Mouse (Mus musculus) cortical plate, adult 2 months (tissue): ENCODE data around the gene Sit1. TPM values are rescaled to one million over a fixed set of nuclear protein-coding genes. Genes with fewer than 3 reads are reported as not detected.

Experiments used
- H3K27ac ChIP-seq: fragments of 200-500 bp; 2 replicates; pipeline ENCODE4 v1.5.1; 2012; ENCODE audit warnings: low read length, control low read depth, inconsistent platforms; ENCODE audit not compliant: insufficient read depth
- H3K4me1 ChIP-seq: fragments of 200-500 bp; 2 replicates; pipeline ENCODE4 v1.6.1; 2011; ENCODE audit warnings: low read length; ENCODE audit not compliant: control insufficient read depth, insufficient read depth
- H3K4me3 ChIP-seq: fragments of 200-500 bp; 2 replicates; pipeline ENCODE4 v1.5.1; 2011; ENCODE audit warnings: mild to moderate bottlenecking, low read length, control low read depth; ENCODE audit not compliant: insufficient read depth
- CTCF ChIP-seq: fragments of 200-500 bp; IDR thresholded peaks from 2 replicates; pipeline ENCODE4 v1.5.1; 2011; ENCODE audit warnings: mild to moderate bottlenecking, control low read depth, low read length; ENCODE audit not compliant: insufficient read depth; ENCODE audit errors: extremely low read depth
- POLR2A ChIP-seq: fragments of 200-500 bp; IDR thresholded peaks from 2 replicates; pipeline ENCODE4 v1.6.1; 2011; ENCODE audit warnings: mild to moderate bottlenecking, low read length, control low read depth; ENCODE audit not compliant: insufficient read depth; ENCODE audit errors: extremely low read depth
- polyA plus RNA-seq: library from polyadenylated mRNA; depleted of rRNA; stranded (reverse); fragments of >200 nt; gene quantifications from 2 replicates; pipeline ENCODE4 v1.2.3, GENCODE M21; 2012; rRNA removed

Sit1 gene
- polyA plus RNA-seq, 1 experiment = not detected

DNA sequence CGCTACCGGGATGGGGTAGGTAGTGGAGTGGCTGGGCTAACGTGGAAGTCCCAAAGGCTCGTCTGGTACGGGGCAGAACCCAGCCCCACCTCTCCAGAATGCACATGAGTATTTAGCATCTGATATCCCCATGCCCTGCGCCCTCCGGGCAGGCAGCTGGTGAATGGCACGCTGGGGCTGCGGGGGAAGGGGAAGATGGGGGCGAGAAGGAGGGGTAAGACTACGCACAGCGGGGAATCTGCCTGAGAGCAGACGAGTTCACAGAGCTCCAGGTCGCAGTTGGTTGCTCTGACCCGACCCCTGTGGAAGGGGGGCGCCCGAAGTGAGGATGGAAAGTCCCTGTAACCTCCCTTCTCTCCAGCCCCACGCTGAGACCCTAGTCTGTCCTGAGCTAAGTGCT lies 30.1 kb downstream of the Sit1 start:
- Histone ChIP-seq H3K4me3 (no peak overlapping the region), H3K27ac (no peak overlapping the region), H3K4me1 (no peaks in the 10 kb centered on the region)
- no peak for TF ChIP-seq CTCF
- no peak for TF ChIP-seq POLR2A

DNA sequence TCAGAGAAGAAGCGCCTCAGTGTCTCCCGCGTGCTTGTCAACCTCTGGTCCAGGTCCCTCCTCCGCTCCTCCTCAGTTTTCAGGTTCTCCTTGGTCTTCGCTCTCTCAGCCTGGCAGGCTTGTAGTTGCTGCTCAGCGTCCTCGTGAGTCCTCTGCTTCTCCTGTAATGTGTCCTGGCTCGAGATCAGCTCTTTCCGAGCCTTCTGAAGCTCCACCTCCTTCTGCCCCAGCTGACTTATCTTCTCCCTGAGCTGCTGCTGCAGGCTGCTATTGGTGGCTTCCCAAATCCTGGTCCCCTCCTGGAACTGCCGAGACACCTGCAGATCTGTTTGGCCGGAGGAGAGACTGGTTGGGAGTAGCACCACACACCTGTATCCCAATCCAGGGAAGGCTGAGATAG lies 31.2 kb downstream of the Sit1 start:
- Histone ChIP-seq H3K27ac (no peak overlapping the region), H3K4me3 (no peak overlapping the region), H3K4me1 (no peaks in the 10 kb centered on the region)
- TF ChIP-seq CTCF (no peak), POLR2A (no peak)

DNA sequence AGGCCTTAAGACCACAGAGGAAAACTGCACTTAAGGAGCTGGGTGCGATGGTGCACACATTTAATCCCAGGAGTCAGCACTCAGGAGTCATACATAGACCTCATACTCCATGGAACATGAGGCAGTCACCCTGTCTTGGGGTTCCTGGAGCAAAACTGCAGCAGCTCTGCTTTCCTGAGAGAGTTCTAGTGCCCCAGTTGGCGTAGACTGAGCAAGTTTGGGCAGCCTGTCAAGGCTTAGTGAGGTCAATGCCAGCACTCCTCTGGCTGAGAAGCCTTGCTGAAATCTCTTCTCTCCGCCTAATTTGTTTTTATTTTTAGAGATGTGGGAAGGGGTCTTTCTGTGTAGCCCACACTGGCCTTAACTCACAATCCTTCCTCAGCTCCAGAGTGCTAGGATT lies 35.0 kb downstream of the Sit1 start:
- Histone ChIP-seq H3K4me3 (no peak overlapping the region), H3K27ac (no peak overlapping the region), H3K4me1 (no peaks in the 10 kb centered on the region)
- TF ChIP-seq CTCF (no peak), POLR2A (no peak)

GRCm38 (mm10) chr4:43447251-43447650 lies 36.3 kb downstream of the Sit1 start:
- H3K4me3 ChIP-seq = no peak overlapping the region
- TF ChIP-seq CTCF (no peak), POLR2A (no peak)

DNA sequence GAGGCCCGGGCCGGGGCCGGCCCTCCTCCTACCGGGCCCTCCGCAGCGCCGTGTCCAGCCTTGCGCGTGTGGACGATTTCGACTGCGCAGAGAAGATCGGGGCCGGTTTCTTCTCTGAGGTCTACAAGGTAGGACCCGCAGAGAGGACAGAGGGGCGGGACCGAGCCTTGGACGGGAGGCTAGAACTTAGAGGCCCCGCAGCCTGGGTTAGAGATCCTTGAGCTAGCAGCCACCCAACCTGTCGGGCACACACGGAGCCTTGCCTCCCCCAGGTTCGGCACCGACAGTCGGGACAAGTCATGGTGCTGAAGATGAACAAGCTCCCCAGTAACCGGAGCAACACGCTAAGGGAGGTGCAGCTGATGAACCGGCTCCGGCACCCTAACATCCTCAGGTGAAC lies 40.0 kb downstream of the Sit1 start:
- no peak for TF ChIP-seq CTCF
- TF ChIP-seq POLR2A = no peak
- H3K4me1 ChIP-seq = no peaks in the 10 kb centered on the region
- H3K27ac ChIP-seq = no peak overlapping the region
- H3K4me3 ChIP-seq = peak overlapping the region; percentile 61

More at GRCm38 (mm10) chr4:43447251-43447650, 36.3 kb downstream of the Sit1 start:
- H3K4me1 ChIP-seq = no peaks in the 10 kb centered on the region
- no peak overlapping the region for H3K27ac ChIP-seq

DNA sequence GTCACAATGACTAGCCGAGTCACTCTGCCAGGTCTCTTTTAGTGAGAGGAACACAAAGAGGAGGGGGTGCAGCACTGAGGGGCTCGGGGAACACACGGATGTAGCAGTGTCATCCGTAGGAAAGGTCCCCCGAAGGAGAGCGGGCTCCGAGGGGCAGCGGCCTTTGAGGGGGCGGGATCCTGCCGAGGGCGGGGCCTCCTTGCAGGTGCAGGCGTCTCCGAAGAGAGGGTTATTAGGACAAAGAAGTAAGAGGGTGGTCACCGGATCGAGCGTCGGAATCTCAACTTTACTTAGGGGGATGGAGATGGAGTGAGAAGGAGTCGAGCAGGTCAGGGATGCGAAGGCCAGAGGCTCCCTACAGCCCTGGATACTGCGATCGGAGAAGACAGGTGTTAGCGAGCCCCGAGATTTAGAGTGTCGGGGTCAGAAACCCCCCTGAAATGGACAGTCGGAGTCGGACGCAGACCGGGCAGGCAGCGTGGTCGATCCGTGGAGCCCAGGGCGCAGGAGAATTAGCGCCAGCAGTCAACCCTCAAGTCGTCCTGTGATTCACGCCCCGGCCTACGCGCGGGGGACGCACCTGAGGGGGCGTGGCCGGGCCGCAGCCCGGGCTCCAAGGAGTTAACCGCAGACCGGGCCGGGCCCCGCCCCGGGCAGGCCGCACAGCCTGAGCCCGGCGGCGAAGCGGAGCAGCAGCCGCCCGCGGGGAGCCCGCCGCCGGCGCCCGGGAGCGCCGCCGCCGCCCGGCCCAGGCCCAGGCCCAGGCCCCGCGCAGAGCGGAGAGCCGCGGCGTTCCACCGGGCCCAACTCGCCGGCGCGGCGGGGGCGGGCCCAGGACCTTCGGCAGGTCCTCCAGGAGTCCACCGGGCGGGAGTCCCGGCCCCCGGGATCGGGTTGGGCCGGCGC lies 40.8 kb downstream of the Sit1 start:
- H3K4me3 ChIP-seq = peak overlapping the region; percentile 61
- no peaks in the 10 kb centered on the region for H3K4me1 ChIP-seq
- H3K27ac ChIP-seq = peak overlapping the region; percentile 78
- no peak for TF ChIP-seq CTCF
- peak; percentile 22; the same call in 1 of the 2 replicates for TF ChIP-seq POLR2A

DNA sequence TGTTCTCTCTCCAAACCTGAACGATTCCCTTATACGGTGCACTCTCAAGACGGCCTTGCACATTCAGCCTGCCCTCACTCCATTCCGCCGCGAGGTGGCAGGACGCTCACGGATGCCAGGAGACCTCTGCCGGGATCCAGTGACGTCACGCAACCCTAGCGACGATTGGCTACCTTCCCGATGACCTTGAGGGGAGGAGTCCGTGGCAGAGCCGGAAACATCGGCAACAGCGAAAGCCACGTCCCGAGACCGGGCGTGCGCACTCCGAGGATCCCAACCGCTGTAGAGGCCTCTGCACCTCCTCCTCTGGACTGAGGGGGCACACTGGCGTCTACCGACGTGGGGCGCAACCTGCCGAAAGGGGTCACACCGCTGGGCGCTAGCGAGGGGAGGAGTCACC lies 41.5 kb downstream of the Sit1 start:
- Histone ChIP-seq H3K4me1 (no peaks in the 10 kb centered on the region), H3K27ac (peak overlapping the region; percentile 78), H3K4me3 (peak overlapping the region; percentile 61)
- TF ChIP-seq CTCF (peak; percentile 93), POLR2A (peak; percentile 96)

- Histone ChIP-seq H3K27ac (peak within 1 kb of the TSS; percentile 78), H3K4me3 (peak within 1 kb of the TSS; percentile 61), H3K4me1 (no peaks in the 10 kb centered on the region)
- TF ChIP-seq CTCF (no peak), POLR2A (no peak)
Measured at GRCm38 (mm10) chr4:43441639-43442038, 41.9 kb downstream of the Sit1 start, which contains the start of gene Tesk1. Gene Tesk1, plus strand, starts transcription at chr4:43441939.

- TF ChIP-seq CTCF (no peak), POLR2A (no peak)
Measured at GRCm38 (mm10) chr4:43432832-43433231, 50.7 kb downstream of the Sit1 start.

More at GRCm38 (mm10) chr4:43432832-43433231, 50.7 kb downstream of the Sit1 start:
- H3K27ac ChIP-seq = no peak overlapping the region
- no peaks in the 10 kb centered on the region for H3K4me1 ChIP-seq
- no peak overlapping the region for H3K4me3 ChIP-seq

Other genes starting within 250 kb of the Sit1 start
- 0.55 and 0.77 TPM in 2 replicates for gene Atp8b5, start 216.6 kb downstream of the Sit1 start, polyA plus RNA-seq
- 50.6 and 53.8 TPM in 2 replicates for gene Rusc2, start 101.8 kb downstream of the Sit1 start, polyA plus RNA-seq
- gene Fam166b, start 54.6 kb downstream of the Sit1 start, polyA plus RNA-seq = 1.8 and 1.9 TPM in 2 replicates
- gene Tesk1, start 41.8 kb downstream of the Sit1 start, polyA plus RNA-seq = 77.0 and 78.5 TPM in 2 replicates
- 1.0 and 1.8 TPM in 2 replicates for gene Cd72, start 29.1 kb downstream of the Sit1 start, polyA plus RNA-seq
- 75.7 and 82.6 TPM in 2 replicates for gene Ccdc107, start 9.2 kb upstream of the Sit1 start, polyA plus RNA-seq
- 0.55 and 2.7 TPM in 2 replicates for gene Arhgef39, start 16.0 kb upstream of the Sit1 start, polyA plus RNA-seq
- gene Car9, start 23.2 kb upstream of the Sit1 start, polyA plus RNA-seq = 0.32 and 0.61 TPM in 2 replicates
- 10.4 and 12.5 TPM in 2 replicates for gene Tpm2, start 40.0 kb upstream of the Sit1 start, polyA plus RNA-seq
- gene Creb3, start 78.6 kb upstream of the Sit1 start, polyA plus RNA-seq = 61.8 and 65.9 TPM in 2 replicates
- gene Tln1, start 79.0 kb upstream of the Sit1 start, polyA plus RNA-seq = 44.3 and 46.5 TPM in 2 replicates
- 35.7 and 38.8 TPM in 2 replicates for gene Rgp1, start 95.0 kb upstream of the Sit1 start, polyA plus RNA-seq
- gene Gba2, start 95.1 kb upstream of the Sit1 start, polyA plus RNA-seq = 96.7 and 105 TPM in 2 replicates
- gene Msmp, start 100.8 kb upstream of the Sit1 start, polyA plus RNA-seq = 0.15 and 0.34 TPM in 2 replicates
- gene Npr2, start 148.2 kb upstream of the Sit1 start, polyA plus RNA-seq = 115 and 129 TPM in 2 replicates
- gene Spag8, start 169.9 kb upstream of the Sit1 start, polyA plus RNA-seq = 2.3 and 2.6 TPM in 2 replicates
- gene Hint2, start 172.7 kb upstream of the Sit1 start, polyA plus RNA-seq = 81.7 and 84.5 TPM in 2 replicates
- gene Tmem8b, start 185.2 kb upstream of the Sit1 start, polyA plus RNA-seq = 36.2 and 36.6 TPM in 2 replicates
- gene Fam221b, start 185.4 kb upstream of the Sit1 start, polyA plus RNA-seq = 1.0 TPM in 2 replicates
- not detected in 2 replicates for gene Olfr70, start 217.1 kb upstream of the Sit1 start, polyA plus RNA-seq
- gene Olfr71, start 226.5 kb upstream of the Sit1 start, polyA plus RNA-seq = not detected in 2 replicates
- gene Hrct1, start 243.5 kb upstream of the Sit1 start, polyA plus RNA-seq = 1.8 and 2.3 TPM in 2 replicates
- 0.89 and 1.1 TPM in 2 replicates for gene Spaar, start 246.3 kb upstream of the Sit1 start, polyA plus RNA-seq